Mouse (Mus musculus) v-Abl transformed pro-B cells (cell line): ENCODE data around the gene Hhipl2.
"Not testable (repeated sequence)": the region's sequence is repeated elsewhere in the genome, so short reads cannot be mapped to it uniquely, and the experiment has no call there.

Source experiments
- in situ Hi-C, 2 experiments: fragments of 400-800 bp; cut with MboI; formaldehyde crosslinking; loops; one replicate each; pipeline ENCODE4 v1.15.1; 2025; ENCODE audit not compliant: unreplicated experiment in 2 of 2

Hhipl2 gene

GRCm38 (mm10) chr1:183417873-183418272 is at the start of gene Hhipl2:
TSS of gene Hhipl2 (plus strand) at chr1:183418215.
- in situ Hi-C loops, result no loop called here

GRCm38 (mm10) chr1:183368601-183369400 is 49.2 kb upstream of the Hhipl2 start:
- in situ Hi-C loops, result no loop called here

GRCm38 (mm10) chr1:183369427-183370014 is 48.5 kb upstream of the Hhipl2 start, which contains the start of gene Mia3:
TSS of gene Mia3 (minus strand) at chr1:183369553.
- in situ Hi-C loops, result no loop called here

- in situ Hi-C loops, result no loop called here
Observed at GRCm38 (mm10) chr1:183374728-183375127, 43.3 kb upstream of the Hhipl2 start.

GRCm38 (mm10) chr1:183377045-183377444 is 41.0 kb upstream of the Hhipl2 start:
- in situ Hi-C loops, result no loop called here

- in situ Hi-C loops, result no loop called here
Observed at GRCm38 (mm10) chr1:183378321-183378941, 39.6 kb upstream of the Hhipl2 start.

DNA sequence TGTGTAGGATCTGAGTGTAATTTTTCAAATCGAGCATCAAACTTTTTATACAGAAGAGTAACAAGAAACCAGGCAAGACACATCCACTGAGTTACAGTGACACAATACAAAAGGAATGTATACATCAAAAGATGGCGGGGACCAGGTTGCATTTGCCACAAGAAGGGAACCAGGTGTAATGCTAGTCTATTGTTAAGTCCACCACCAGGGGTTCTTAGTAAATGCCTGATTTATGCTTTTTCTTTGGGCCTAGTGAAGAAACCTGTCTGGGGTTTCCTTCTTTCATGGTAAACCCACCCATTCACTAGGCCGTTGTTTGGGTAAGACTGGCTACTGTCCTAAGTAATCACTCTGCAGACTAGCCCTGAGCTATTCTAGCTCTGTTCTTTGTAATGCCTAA is 38.6 kb upstream of the Hhipl2 start:
- in situ Hi-C loops, result not testable (repeated sequence)

- in situ Hi-C loops, result no loop called here
Observed at GRCm38 (mm10) chr1:183381816-183382215, 36.2 kb upstream of the Hhipl2 start.

DNA sequence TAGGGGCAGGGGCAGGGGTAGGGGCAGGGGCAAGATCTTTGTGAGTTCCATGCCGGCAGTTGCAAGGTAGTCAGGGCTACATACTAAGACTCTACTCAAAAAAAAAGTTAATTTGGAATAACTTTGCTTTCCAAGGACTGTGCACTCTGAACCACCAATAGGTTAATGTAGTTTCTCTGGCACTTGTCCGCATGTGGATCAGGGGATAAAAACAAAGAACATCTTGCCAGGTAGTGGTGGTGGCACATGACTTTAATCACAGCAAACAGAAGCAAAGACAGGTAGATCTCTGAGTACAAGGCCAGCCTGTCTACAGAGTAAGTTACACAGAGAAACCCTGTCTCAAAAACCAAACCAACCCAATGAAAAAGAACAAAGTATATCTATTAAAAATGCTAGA is 35.4 kb upstream of the Hhipl2 start:
- in situ Hi-C loops, result no loop called here

GRCm38 (mm10) chr1:183387421-183387820 is 30.6 kb upstream of the Hhipl2 start:
- in situ Hi-C loops, result not testable (repeated sequence)

GRCm38 (mm10) chr1:183388426-183389406 is 29.3 kb upstream of the Hhipl2 start, which contains the start of gene Taf1a:
TSS of gene Taf1a (plus strand) at chr1:183388981.
- in situ Hi-C loops, result no loop called here

DNA sequence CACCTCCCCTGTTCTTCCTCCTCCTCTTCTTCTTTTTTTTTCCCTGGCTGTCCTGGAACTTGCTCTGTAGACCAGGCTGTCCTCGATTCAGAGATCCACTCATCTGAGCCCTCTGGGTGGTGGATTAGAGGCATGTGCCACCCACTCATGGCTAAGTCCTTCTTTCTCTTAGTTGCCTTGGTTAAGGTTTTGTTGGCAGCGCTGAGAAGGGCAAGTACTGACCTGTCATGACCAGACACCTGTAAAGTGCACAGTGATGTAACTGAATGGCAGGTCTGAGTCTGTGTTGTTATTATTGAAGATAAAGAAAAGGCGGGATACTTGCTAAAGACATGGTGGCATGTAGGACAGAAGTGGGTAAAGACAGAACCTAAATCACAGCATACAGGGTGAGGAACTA is 14.6 kb upstream of the Hhipl2 start:
- in situ Hi-C loops, result no loop called here

DNA sequence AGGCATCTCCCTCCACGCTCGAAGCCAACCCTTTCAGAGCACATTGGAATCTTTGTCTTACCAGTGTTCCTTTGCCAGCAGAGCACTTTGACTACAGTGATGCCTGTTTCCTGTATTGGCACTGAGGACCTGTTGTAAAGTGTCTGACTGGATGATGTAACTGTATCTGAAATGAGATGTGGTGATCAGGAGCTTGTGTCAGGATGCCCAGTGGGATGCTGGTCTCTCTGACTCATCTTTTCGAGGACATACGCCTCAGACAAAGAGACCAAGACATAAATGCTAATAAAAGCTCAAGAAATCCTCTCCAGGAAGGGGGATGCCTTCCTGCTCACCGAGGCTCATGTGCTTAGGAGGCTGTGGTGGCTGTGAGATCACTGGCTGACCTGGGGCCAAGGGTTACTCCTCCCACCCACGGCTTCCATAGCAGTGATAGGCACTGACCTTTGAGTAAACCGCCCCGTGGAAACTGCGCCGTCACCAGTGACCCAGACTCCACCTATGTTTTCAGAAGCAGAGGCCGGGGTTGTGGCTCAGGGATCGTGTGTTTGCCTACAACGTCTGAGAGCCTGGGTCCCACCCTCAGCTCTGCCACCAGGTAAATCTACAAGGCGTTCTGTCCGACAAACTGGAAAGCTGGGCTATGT is 3.8 kb upstream of the Hhipl2 start:
- in situ Hi-C loops, result no loop called here

DNA sequence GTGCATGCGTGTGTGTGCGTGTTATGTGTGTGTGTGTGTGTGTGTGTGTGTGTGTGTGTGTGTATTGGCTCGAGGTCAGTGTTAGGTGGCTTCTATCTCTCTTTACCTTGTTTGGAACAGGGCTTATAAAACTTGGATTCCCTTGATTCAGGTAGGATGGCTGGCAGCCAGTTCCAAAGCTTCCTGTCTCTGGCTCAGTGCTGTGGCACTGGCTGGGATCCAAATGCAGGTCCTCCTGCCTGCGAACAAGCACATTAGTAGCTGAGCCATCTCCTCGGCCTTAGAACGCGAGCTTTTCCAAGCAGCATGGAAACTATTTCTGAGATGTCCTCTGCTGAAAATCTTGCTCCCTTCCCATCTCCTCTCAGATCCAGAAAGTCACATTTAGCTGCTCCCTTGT is 1.7 kb downstream of the Hhipl2 start:
- in situ Hi-C loops, result no loop called here

DNA sequence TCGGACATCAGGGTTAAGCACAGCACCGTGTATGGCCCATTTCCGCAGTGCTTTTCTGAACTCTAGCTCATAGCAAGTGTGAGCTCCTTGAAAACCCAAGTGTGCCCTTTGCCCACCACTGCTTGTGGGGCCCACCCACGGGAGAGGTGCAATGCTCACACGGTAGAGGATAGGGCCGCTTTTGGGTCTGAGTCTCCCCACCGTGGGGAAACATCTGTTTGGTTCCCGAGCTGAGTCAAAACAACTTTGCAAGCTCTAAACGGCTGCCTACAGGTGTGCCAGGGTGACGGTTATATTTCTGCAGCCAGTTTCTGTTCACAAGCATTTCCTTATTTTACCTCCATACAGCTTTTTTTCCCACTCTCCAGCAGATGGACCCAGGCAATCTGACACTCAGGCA is 2.3 kb downstream of the Hhipl2 start:
- in situ Hi-C loops, result no loop called here

- in situ Hi-C loops, result no loop called here
Observed at GRCm38 (mm10) chr1:183424100-183424499, 6.1 kb downstream of the Hhipl2 start.

DNA sequence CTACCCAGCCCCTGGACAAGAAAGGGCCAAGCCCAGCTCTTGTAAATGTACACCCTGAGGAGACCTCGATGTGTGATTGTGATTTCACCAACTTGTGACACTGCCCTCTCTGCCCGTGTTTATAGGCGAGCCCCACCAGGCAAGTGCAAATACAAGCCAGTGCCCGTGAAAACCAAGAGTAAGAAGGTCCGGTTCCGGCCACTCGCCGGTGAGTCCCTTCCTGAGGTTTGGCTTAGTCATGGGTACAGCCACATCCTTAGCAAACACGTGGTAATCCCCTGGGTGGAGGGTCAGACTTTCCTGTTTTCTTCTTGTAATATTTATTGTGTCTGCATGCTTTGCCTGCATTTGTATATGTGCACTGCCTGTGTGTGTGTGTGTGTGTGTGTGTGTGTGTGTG is 16.9 kb downstream of the Hhipl2 start:
- in situ Hi-C loops, result no loop called here

DNA sequence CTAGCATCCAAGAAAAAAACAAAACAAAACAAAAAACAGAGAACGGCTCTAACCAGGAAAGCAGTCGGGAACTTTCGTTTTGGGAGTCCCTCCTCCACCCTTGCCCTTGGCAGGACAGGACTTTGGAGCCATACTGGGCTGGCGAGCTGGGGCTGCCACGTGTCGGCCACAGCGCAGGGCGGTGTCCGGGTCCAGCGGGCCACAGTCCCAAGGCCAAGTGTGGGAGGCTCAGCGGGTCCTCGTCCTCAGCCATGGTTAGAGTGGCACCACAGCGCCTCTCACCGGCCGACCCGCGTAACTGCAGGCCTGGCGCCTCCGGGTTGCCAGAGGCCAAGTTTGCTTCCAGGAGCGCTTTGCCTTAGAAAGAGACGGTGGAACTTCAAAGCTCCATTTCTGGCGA is 21.0 kb downstream of the Hhipl2 start:
- in situ Hi-C loops, result no loop called here

- in situ Hi-C loops, result no loop called here
Observed at GRCm38 (mm10) chr1:183442015-183442774, 24.2 kb downstream of the Hhipl2 start.
